Mouse (Mus musculus): ENCODE results near the gene Ndufs8. TPM values are rescaled to one million over a fixed set of nuclear protein-coding genes. Genes with fewer than 3 reads are reported as not detected.
A peak's percentile ranks its signal among the peaks of the same experiment; 100 is the strongest.
"Not testable (repeated sequence)": the region's sequence is repeated elsewhere in the genome, so short reads cannot be mapped to it uniquely, and the experiment has no call there.

Ndufs8 gene
- 374 and 390 TPM in 2 replicates for polyA plus RNA-seq (2014; fragmentation: Nextera tagmentation; extraction: Ambion mirVana)

DNA sequence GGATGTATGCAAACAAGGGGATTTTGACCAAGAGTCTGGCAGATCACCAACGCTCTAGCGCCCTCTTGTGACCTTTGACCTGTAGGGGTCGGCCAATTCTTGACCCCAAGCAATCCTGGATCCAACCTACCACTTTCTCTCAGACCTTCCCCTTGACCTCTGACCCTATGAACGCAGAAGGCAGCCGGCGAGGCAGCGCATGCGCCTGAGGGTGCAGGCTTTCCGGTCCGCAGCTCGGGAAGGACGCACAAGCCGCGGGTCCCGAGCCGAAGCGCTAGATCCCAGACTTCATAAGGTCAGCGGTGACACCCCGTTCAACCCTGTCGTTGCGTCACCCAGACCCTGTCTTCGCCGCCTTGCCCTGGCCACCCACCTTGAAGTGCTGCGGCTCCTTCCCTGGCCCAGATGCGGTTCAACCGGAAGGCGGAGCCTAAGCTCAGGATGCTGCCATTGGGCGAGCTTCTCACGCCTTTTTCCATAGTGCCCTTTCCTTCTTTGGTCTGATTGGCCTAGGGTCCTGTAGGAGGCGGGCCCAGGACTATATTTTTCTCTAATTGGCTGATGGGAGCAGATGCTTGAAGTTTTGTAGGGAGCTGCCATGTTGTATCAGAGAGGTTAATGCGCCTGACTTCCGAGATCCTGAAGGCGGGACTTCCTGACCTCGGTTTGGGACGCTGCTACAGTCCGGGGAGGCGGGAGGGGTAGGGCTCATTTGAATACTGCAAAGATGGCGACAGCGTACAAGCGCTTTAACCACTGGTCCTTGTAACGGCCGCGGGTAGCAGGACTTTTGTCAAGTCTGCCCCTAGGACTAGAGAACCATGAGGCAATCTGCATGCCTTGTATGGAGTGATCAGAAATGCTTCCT is at the start of gene Ndufs8:
Gene Ndufs8, minus strand, starts transcription at position 438 of the 868 bp plus-strand sequence.
- ATAC-seq (replicated peaks; ENCODE audit: low FRiP score, low TSS enrichment, low read depth) = peak; percentile 98
- H3K27ac ChIP-seq (ENCODE audit: low read depth) = peak within 1 kb of the TSS; percentile 72; the same call in 1 of the 2 replicates
- H3K9ac ChIP-seq (ENCODE audit: low read length) = peak within 1 kb of the TSS; percentile 53
- H3K27me3 ChIP-seq (replicated peaks; ENCODE audit: control insufficient read depth, insufficient read depth, low read length) = no peaks in the 10 kb centered on the region
- H3K4me2 ChIP-seq (ENCODE audit: low read length) = peak within 1 kb of the TSS; percentile 77
- H3K4me3 ChIP-seq (ENCODE audit: low read depth, low read length) = peak within 1 kb of the TSS; percentile 63
- under 1% methylated on average over 43 of the region's 43 CpGs for WGBS
- H3K9me3 ChIP-seq (ENCODE audit: control insufficient read depth, low read length) = no peaks in the 10 kb centered on the region
- peak; percentile 92 for DNase-seq (ENCODE audit: low spot score)
- peaks cover 33% of the 10 kb centered on the region for H3K36me3 ChIP-seq (ENCODE audit: control insufficient read depth, insufficient read depth, low read length)
- peaks cover 15% of the 10 kb centered on the region for H3K4me1 ChIP-seq (replicated peaks; ENCODE audit: control insufficient read depth, insufficient read depth, low read length)

DNA sequence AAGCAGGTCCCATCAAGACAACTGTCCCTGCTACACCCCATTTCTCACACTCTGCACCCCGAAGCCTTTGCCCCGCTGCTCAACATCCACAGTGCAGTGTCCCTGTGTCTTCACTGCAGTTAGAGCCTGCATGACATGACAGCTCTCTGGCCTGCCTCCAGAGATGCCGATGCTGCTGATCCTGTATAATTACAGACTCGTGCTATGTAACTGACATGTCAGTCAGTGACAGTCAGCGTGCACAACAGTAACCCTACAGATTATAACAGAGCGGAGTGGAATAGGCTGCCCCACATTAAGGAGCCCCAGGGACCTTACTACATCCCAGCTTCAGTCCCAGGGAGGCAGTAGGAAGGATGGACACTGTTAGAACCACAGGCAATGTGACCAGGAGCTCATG is 49.2 kb upstream of the Ndufs8 start:
- not testable (repeated sequence) for H3K4me2 ChIP-seq (ENCODE audit: low read length); H3K36me3 ChIP-seq (ENCODE audit: control insufficient read depth, insufficient read depth, low read length); H3K27me3 ChIP-seq (replicated peaks; ENCODE audit: control insufficient read depth, insufficient read depth, low read length); DNase-seq (ENCODE audit: low spot score); H3K9ac ChIP-seq (ENCODE audit: low read length); H3K27ac ChIP-seq (ENCODE audit: low read depth); ATAC-seq (replicated peaks; ENCODE audit: low FRiP score, low TSS enrichment, low read depth); H3K4me1 ChIP-seq (replicated peaks; ENCODE audit: control insufficient read depth, insufficient read depth, low read length); H3K9me3 ChIP-seq (ENCODE audit: control insufficient read depth, low read length); H3K4me3 ChIP-seq (ENCODE audit: low read depth, low read length)
- 89% methylated on average over 6 of the region's 6 CpGs for WGBS

GRCm38 (mm10) chr19:3960211-3960610 is 47.6 kb upstream of the Ndufs8 start:
- DNase-seq (ENCODE audit: low spot score) (no peak), ATAC-seq (replicated peaks; ENCODE audit: low FRiP score, low TSS enrichment, low read depth) (no peak)
- Histone ChIP-seq H3K4me2 (ENCODE audit: low read length) (no peak overlapping the region), H3K4me1 (replicated peaks; ENCODE audit: control insufficient read depth, insufficient read depth, low read length) (no peaks in the 10 kb centered on the region), H3K36me3 (ENCODE audit: control insufficient read depth, insufficient read depth, low read length) (no peaks in the 10 kb centered on the region), H3K27me3 (replicated peaks; ENCODE audit: control insufficient read depth, insufficient read depth, low read length) (no peaks in the 10 kb centered on the region), H3K9ac (ENCODE audit: low read length) (no peak overlapping the region), H3K4me3 (ENCODE audit: low read depth, low read length) (no peak overlapping the region), H3K9me3 (ENCODE audit: control insufficient read depth, low read length) (no peaks in the 10 kb centered on the region), H3K27ac (ENCODE audit: low read depth) (no peak overlapping the region)
- WGBS = 78% methylated on average over 5 of the region's 5 CpGs

DNA sequence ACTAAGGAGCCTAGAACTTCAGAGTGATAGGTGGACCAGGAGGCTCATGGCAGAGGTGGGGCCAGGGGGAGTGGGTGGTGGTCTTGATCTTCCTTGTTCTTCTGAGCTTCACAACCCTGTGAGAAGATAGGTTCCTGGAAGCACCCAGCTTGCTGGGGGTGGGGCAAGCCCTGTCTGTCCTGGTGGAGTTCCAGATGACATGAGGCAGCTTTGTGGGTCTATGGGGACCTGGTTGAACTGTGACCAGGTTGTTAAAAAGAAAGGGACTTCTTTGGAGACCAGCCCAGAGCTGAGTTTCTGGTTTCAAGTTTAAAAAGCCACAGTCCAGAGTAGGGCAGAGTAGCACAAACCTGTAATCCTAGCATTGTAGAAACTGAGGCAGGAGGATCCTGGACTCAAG is 46.5 kb upstream of the Ndufs8 start:
- Histone ChIP-seq H3K4me2 (ENCODE audit: low read length) (no peak overlapping the region), H3K9ac (ENCODE audit: low read length) (no peak overlapping the region), H3K9me3 (ENCODE audit: control insufficient read depth, low read length) (no peaks in the 10 kb centered on the region), H3K4me3 (ENCODE audit: low read depth, low read length) (no peak overlapping the region), H3K36me3 (ENCODE audit: control insufficient read depth, insufficient read depth, low read length) (no peaks in the 10 kb centered on the region), H3K27ac (ENCODE audit: low read depth) (no peak overlapping the region), H3K4me1 (replicated peaks; ENCODE audit: control insufficient read depth, insufficient read depth, low read length) (no peaks in the 10 kb centered on the region), H3K27me3 (replicated peaks; ENCODE audit: control insufficient read depth, insufficient read depth, low read length) (no peaks in the 10 kb centered on the region)
- DNase-seq (ENCODE audit: low spot score) (no peak), ATAC-seq (replicated peaks; ENCODE audit: low FRiP score, low TSS enrichment, low read depth) (no peak)

- H3K9me3 ChIP-seq (ENCODE audit: control insufficient read depth, low read length) = no peaks in the 10 kb centered on the region
- 74% methylated on average over 4 of the region's 4 CpGs for WGBS
- no peaks in the 10 kb centered on the region for H3K27me3 ChIP-seq (replicated peaks; ENCODE audit: control insufficient read depth, insufficient read depth, low read length)
- H3K4me2 ChIP-seq (ENCODE audit: low read length) = no peak within 1 kb of the TSS
- no peaks in the 10 kb centered on the region for H3K4me1 ChIP-seq (replicated peaks; ENCODE audit: control insufficient read depth, insufficient read depth, low read length)
- ATAC-seq (replicated peaks; ENCODE audit: low FRiP score, low TSS enrichment, low read depth) = no peak
- no peak within 1 kb of the TSS for H3K9ac ChIP-seq (ENCODE audit: low read length)
- H3K27ac ChIP-seq (ENCODE audit: low read depth) = no peak within 1 kb of the TSS
- no peaks in the 10 kb centered on the region for H3K36me3 ChIP-seq (ENCODE audit: control insufficient read depth, insufficient read depth, low read length)
- H3K4me3 ChIP-seq (ENCODE audit: low read depth, low read length) = no peak within 1 kb of the TSS
- no peak for DNase-seq (ENCODE audit: low spot score)
Observed at GRCm38 (mm10) chr19:3958470-3958869, 45.9 kb upstream of the Ndufs8 start, which contains the start of gene Aldh3b3. Aldh3b3 (plus strand) TSS chr19:3958645.

GRCm38 (mm10) chr19:3957296-3958036 is 44.9 kb upstream of the Ndufs8 start:
- not testable (repeated sequence) for H3K9ac ChIP-seq (ENCODE audit: low read length); H3K36me3 ChIP-seq (ENCODE audit: control insufficient read depth, insufficient read depth, low read length); H3K9me3 ChIP-seq (ENCODE audit: control insufficient read depth, low read length); H3K27me3 ChIP-seq (replicated peaks; ENCODE audit: control insufficient read depth, insufficient read depth, low read length); ATAC-seq (replicated peaks; ENCODE audit: low FRiP score, low TSS enrichment, low read depth); H3K4me1 ChIP-seq (replicated peaks; ENCODE audit: control insufficient read depth, insufficient read depth, low read length); H3K4me2 ChIP-seq (ENCODE audit: low read length); H3K4me3 ChIP-seq (ENCODE audit: low read depth, low read length); DNase-seq (ENCODE audit: low spot score); H3K27ac ChIP-seq (ENCODE audit: low read depth)
- 69% methylated on average over 5 of the region's 5 CpGs for WGBS

- WGBS = 51% methylated on average over 4 of the region's 4 CpGs
- no peaks in the 10 kb centered on the region for H3K9me3 ChIP-seq (ENCODE audit: control insufficient read depth, low read length)
- H3K4me3 ChIP-seq (ENCODE audit: low read depth, low read length) = no peak overlapping the region
- no peaks in the 10 kb centered on the region for H3K27me3 ChIP-seq (replicated peaks; ENCODE audit: control insufficient read depth, insufficient read depth, low read length)
- H3K9ac ChIP-seq (ENCODE audit: low read length) = no peak overlapping the region
- H3K4me1 ChIP-seq (replicated peaks; ENCODE audit: control insufficient read depth, insufficient read depth, low read length) = no peaks in the 10 kb centered on the region
- ATAC-seq (replicated peaks; ENCODE audit: low FRiP score, low TSS enrichment, low read depth) (no peak), DNase-seq (ENCODE audit: low spot score) (no peak)
- no peak overlapping the region for H3K4me2 ChIP-seq (ENCODE audit: low read length)
- no peaks in the 10 kb centered on the region for H3K36me3 ChIP-seq (ENCODE audit: control insufficient read depth, insufficient read depth, low read length)
- no peak overlapping the region for H3K27ac ChIP-seq (ENCODE audit: low read depth)
Observed at GRCm38 (mm10) chr19:3955804-3956203, 43.2 kb upstream of the Ndufs8 start.

DNA sequence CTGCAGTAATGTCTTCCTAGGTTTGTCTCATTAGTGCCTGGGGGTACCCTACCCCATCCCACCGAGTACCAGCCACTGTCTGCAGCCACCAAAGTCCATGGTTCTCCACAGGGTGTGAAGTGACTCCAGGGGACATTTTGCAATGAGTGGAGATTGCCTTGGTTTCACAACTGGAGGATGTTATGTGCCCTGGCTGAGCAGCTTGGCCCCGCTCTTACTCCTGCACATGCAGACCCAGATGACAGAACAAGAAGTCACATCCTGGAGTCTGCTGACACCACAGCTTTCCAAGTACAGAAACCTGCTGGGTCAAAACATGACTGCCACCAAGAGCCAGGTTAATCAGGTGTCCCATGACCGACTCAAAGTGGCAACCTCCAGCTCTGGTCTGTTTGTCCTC is 42.5 kb upstream of the Ndufs8 start:
- Histone ChIP-seq H3K4me1 (replicated peaks; ENCODE audit: control insufficient read depth, insufficient read depth, low read length) (no peaks in the 10 kb centered on the region), H3K4me3 (ENCODE audit: low read depth, low read length) (no peak overlapping the region), H3K4me2 (ENCODE audit: low read length) (no peak overlapping the region), H3K36me3 (ENCODE audit: control insufficient read depth, insufficient read depth, low read length) (no peaks in the 10 kb centered on the region), H3K9ac (ENCODE audit: low read length) (no peak overlapping the region), H3K9me3 (ENCODE audit: control insufficient read depth, low read length) (no peaks in the 10 kb centered on the region), H3K27ac (ENCODE audit: low read depth) (no peak overlapping the region), H3K27me3 (replicated peaks; ENCODE audit: control insufficient read depth, insufficient read depth, low read length) (no peaks in the 10 kb centered on the region)
- 79% methylated on average over 3 of the region's 3 CpGs for WGBS
- ATAC-seq (replicated peaks; ENCODE audit: low FRiP score, low TSS enrichment, low read depth) (no peak), DNase-seq (ENCODE audit: low spot score) (no peak)

Data from intestine, embryonic 14.5 days (tissue).